ENCODE assay signal across 8 mouse cellular contexts in the genomic region with DNA sequence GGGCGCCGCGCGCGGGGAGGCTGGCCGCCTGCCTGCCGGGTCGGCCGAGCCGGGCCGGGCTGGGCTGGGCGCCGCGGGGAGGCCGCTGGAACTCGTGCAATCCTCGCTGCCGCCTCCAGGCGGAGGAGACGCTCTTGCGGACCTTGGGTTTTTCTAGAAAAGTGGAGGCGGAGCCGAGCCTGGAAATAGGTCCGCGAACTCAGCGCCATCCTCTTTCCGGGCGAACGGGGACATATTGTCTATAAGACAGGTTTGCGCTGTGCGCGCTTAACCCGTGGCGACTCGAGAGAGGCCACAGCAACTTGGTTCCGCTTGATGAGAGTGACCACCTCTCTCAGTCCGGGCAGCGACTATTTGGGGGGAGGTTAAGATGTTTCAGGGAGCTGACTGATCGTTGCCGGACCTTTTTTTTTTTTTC. TPM values are rescaled to one million over a fixed set of nuclear protein-coding genes. Genes with fewer than 3 reads are reported as not detected.
DNase-seq lines count a peak whose midpoint lies in the region; ATAC-seq and TF ChIP-seq lines count a peak whose summit lies in the region.

No protein-coding gene starts in this region.

- H3K4me3 ChIP-seq in erythroblast, embryonic 14.5 days (replicated peaks) = peak overlapping the region; percentile 88
- H3K4me3 ChIP-seq in heart, embryonic 12.5 days = peak overlapping the region; percentile 92
- H3K4me3 ChIP-seq in kidney, postnatal 0 days (replicated peaks; ENCODE audit: low read depth, low read length) = peak overlapping the region; percentile 90
- peak overlapping the region; percentile 93 for H3K4me3 ChIP-seq in liver, embryonic 11.5 days (ENCODE audit: low read depth, low read length)
- H3K4me3 ChIP-seq in myocyte = peak overlapping the region; percentile 66

- no peak for TF ChIP-seq POLR2A in brain, embryonic 14.5 days (IDR thresholded peaks at IDR 0.05; ENCODE audit: borderline replicate concordance, extremely low read depth, insufficient read depth, insufficient read length, poor library complexity, severe bottlenecking)
- peak; percentile 41 for TF ChIP-seq POLR2A in myocyte (IDR thresholded peaks at IDR 0.05; ENCODE audit: insufficient read length, low read depth)

- H3K27ac ChIP-seq in heart, embryonic 12.5 days (ENCODE audit: poor library complexity, severe bottlenecking) = peak overlapping the region; percentile 97
- H3K27ac ChIP-seq in kidney, postnatal 0 days = peak overlapping the region; percentile 99
- H3K27ac ChIP-seq in liver, embryonic 11.5 days (ENCODE audit: low read depth, low read length) = peak overlapping the region; percentile 97

- H3K36me3 ChIP-seq in erythroblast, embryonic 14.5 days (ENCODE audit: control insufficient read depth) = peaks cover 52% of the 10 kb centered on the region
- H3K36me3 ChIP-seq in heart, embryonic 12.5 days = peaks cover 42% of the 10 kb centered on the region
- peaks cover 29% of the 10 kb centered on the region for H3K36me3 ChIP-seq in kidney, postnatal 0 days (ENCODE audit: insufficient read depth, low read length)
- peaks cover 39% of the 10 kb centered on the region for H3K36me3 ChIP-seq in liver, embryonic 11.5 days (ENCODE audit: control insufficient read depth, insufficient read depth, low read length)
- H3K36me3 ChIP-seq in myocyte (ENCODE audit: control insufficient read depth, insufficient read depth) = peaks cover 46% of the 10 kb centered on the region
- H3K36me3 ChIP-seq in splenic B cell, adult 2 months (ENCODE audit: control insufficient read depth, insufficient read depth, low read length, poor library complexity, severe bottlenecking) = peaks cover 18% of the 10 kb centered on the region

- H3K27me3 ChIP-seq in erythroblast, embryonic 14.5 days (ENCODE audit: control insufficient read depth) = no peaks in the 10 kb centered on the region
- H3K27me3 ChIP-seq in heart, embryonic 12.5 days (replicated peaks) = no peaks in the 10 kb centered on the region
- no peaks in the 10 kb centered on the region for H3K27me3 ChIP-seq in kidney, postnatal 0 days (ENCODE audit: insufficient read depth, low read length)
- no peaks in the 10 kb centered on the region for H3K27me3 ChIP-seq in liver, embryonic 11.5 days (replicated peaks; ENCODE audit: control insufficient read depth, insufficient read depth, low read length)
- H3K27me3 ChIP-seq in myocyte (ENCODE audit: control insufficient read depth, insufficient read depth, insufficient read length) = no peaks in the 10 kb centered on the region
- no peaks in the 10 kb centered on the region for H3K27me3 ChIP-seq in splenic B cell, adult 2 months (ENCODE audit: control insufficient read depth, insufficient read depth, low read length, poor library complexity, severe bottlenecking)

- no peaks in the 10 kb centered on the region for H3K9me3 ChIP-seq in erythroblast, embryonic 14.5 days (ENCODE audit: control insufficient read depth, low read length)
- no peaks in the 10 kb centered on the region for H3K9me3 ChIP-seq in heart, embryonic 12.5 days (replicated peaks)
- H3K9me3 ChIP-seq in kidney, postnatal 0 days (replicated peaks; ENCODE audit: low read length) = no peaks in the 10 kb centered on the region
- no peaks in the 10 kb centered on the region for H3K9me3 ChIP-seq in liver, embryonic 11.5 days (ENCODE audit: control insufficient read depth, low read length)

- H3K79me2 ChIP-seq in myocyte (ENCODE audit: control insufficient read depth, insufficient read depth) = peaks cover 38% of the 10 kb centered on the region

- peak overlapping the region; percentile 96 for H3K9ac ChIP-seq in heart, embryonic 12.5 days
- H3K9ac ChIP-seq in kidney, postnatal 0 days (ENCODE audit: low read depth, low read length) = peak overlapping the region; percentile 97
- peak overlapping the region; percentile 99 for H3K9ac ChIP-seq in liver, embryonic 11.5 days (ENCODE audit: low read depth, low read length)

- H3K4me2 ChIP-seq in heart, embryonic 12.5 days = peak overlapping the region; percentile 67
- H3K4me2 ChIP-seq in kidney, postnatal 0 days (ENCODE audit: low read length) = peak overlapping the region; percentile 56
- peak overlapping the region; percentile 92 for H3K4me2 ChIP-seq in liver, embryonic 11.5 days
- H3K4me2 ChIP-seq in myocyte (ENCODE audit: low read depth) = peak overlapping the region; percentile 97

- peak; percentile 65 for ATAC-seq in heart, embryonic 12.5 days (ENCODE audit: insufficient number of reproducible peaks, low FRiP score)
- peak; percentile 70 for ATAC-seq in kidney, postnatal 0 days (replicated peaks; ENCODE audit: low FRiP score, low read depth)
- peak; percentile 40 for ATAC-seq in liver, embryonic 11.5 days (replicated peaks; ENCODE audit: low FRiP score)

- peak; percentile 94 for DNase-seq in CD4-positive helper T cell, adult 2 months (ENCODE audit: low read depth, low spot score)
- DNase-seq in brain, embryonic 14.5 days (ENCODE audit: low read depth) = peak; percentile 93
- DNase-seq in kidney, postnatal 0 days (ENCODE audit: low spot score) = peak; percentile 96
- peak; percentile 81 for DNase-seq in liver, embryonic 11.5 days (ENCODE audit: low spot score)
- DNase-seq in splenic B cell, adult 2 months (ENCODE audit: low read depth, low spot score) = peak; percentile 95

- H3ac ChIP-seq in myocyte (ENCODE audit: control insufficient read depth, insufficient read length) = peak overlapping the region; percentile 77

- H3K4me1 ChIP-seq in erythroblast, embryonic 14.5 days (ENCODE audit: control insufficient read depth) = peaks cover 50% of the 10 kb centered on the region
- H3K4me1 ChIP-seq in heart, embryonic 12.5 days (replicated peaks) = peaks cover 28% of the 10 kb centered on the region
- H3K4me1 ChIP-seq in kidney, postnatal 0 days (replicated peaks; ENCODE audit: insufficient read depth, low read length) = peaks cover 6% of the 10 kb centered on the region; the same call in 1 of the 2 replicates
- H3K4me1 ChIP-seq in liver, embryonic 11.5 days (replicated peaks; ENCODE audit: control insufficient read depth, insufficient read depth, low read length) = peaks cover 13% of the 10 kb centered on the region

- under 1% methylated on average over 40 of the region's 40 CpGs for WGBS in heart, embryonic 12.5 days
- under 1% methylated on average over 40 of the region's 40 CpGs for WGBS in kidney, postnatal 0 days
- 0% methylated on average over 39 of the region's 40 CpGs for WGBS in liver, embryonic 11.5 days

- peak; percentile 61 for TF ChIP-seq CTCF in brain, embryonic 14.5 days (IDR thresholded peaks at IDR 0.05; ENCODE audit: borderline replicate concordance, extremely low read depth, insufficient read depth, insufficient read length)
- peak; percentile 59 for TF ChIP-seq CTCF in kidney, postnatal 0 days (IDR thresholded peaks at IDR 0.05; ENCODE audit: low read depth)

TF ChIP-seq in myocyte, 11 proteins besides CTCF, POLR2A, EP300 and RAD21:
- TF ChIP-seq POLR2AphosphoS2 (IDR thresholded peaks at IDR 0.05; ENCODE audit: insufficient read length, low read depth) = peak; percentile 58
- TF ChIP-seq MYOG (IDR thresholded peaks at IDR 0.05; ENCODE audit: control insufficient read depth in 1 of 3, insufficient read depth in 1 of 3, insufficient read length in 2 of 3, low read depth in 2 of 3) = no peak
- no peak for TF ChIP-seq TCF3 (IDR thresholded peaks at IDR 0.05; ENCODE audit: insufficient read length, low read depth)

RNA-seq across cellular contexts. Expression of a gene that starts 0.8 kb away (rescaled TPM):
- 1,780 and 1,905 TPM in 2 replicates for polyA plus RNA-seq in brain, embryonic 14.5 days (2012; rRNA removed)
- polyA plus RNA-seq in erythroblast, embryonic 14.5 days (2012) = 472 and 499 TPM in 2 replicates
- 921 and 928 TPM in 2 replicates for polyA plus RNA-seq in heart, embryonic 12.5 days (2016; fragmentation: Nextera tagmentation; extraction: Ambion mirVana)
- polyA plus RNA-seq in kidney, postnatal 0 days (2015; fragmentation: Nextera tagmentation; extraction: Ambion mirVana) = 1,400 and 1,543 TPM in 2 replicates
- polyA plus RNA-seq in liver, embryonic 11.5 days (2014; fragmentation: Nextera tagmentation; extraction: Ambion mirVana) = 946 and 1,034 TPM in 2 replicates
- polyA plus RNA-seq in myocyte (2012; fragmentation: generic; extraction: Trizol) = 6,214 TPM

RNA-seq across cellular contexts. Expression of a gene that starts 58.9 kb away (rescaled TPM):
- polyA plus RNA-seq in brain, embryonic 14.5 days (2012; rRNA removed) = 15.1 and 18.3 TPM in 2 replicates
- polyA plus RNA-seq in erythroblast, embryonic 14.5 days (2012) = 0.73 and 0.87 TPM in 2 replicates
- 5.5 and 6.0 TPM in 2 replicates for polyA plus RNA-seq in heart, embryonic 12.5 days (2016; fragmentation: Nextera tagmentation; extraction: Ambion mirVana)
- 22.7 and 24.3 TPM in 2 replicates for polyA plus RNA-seq in kidney, postnatal 0 days (2015; fragmentation: Nextera tagmentation; extraction: Ambion mirVana)
- polyA plus RNA-seq in liver, embryonic 11.5 days (2014; fragmentation: Nextera tagmentation; extraction: Ambion mirVana) = 6.4 and 7.3 TPM in 2 replicates
- polyA plus RNA-seq in myocyte (2012; fragmentation: generic; extraction: Trizol) = 13.0 TPM

Comparison
In these comparisons a context has a peak if more than half of its experiments do, and no peak if none do; other contexts are left out.
1. Peak in every context shown above with its lines: DNase-seq, ATAC-seq, H3K4me3 ChIP-seq and H3K27ac ChIP-seq.